Mouse (Mus musculus) cerebellum, adult 8-10 months (tissue): ENCODE results near the gene Dlx4.

Experiments used
- DNase-seq: peaks from one replicate; pipeline ENCODE4 v3.0.0; 2022

Gene Dlx4

DNA sequence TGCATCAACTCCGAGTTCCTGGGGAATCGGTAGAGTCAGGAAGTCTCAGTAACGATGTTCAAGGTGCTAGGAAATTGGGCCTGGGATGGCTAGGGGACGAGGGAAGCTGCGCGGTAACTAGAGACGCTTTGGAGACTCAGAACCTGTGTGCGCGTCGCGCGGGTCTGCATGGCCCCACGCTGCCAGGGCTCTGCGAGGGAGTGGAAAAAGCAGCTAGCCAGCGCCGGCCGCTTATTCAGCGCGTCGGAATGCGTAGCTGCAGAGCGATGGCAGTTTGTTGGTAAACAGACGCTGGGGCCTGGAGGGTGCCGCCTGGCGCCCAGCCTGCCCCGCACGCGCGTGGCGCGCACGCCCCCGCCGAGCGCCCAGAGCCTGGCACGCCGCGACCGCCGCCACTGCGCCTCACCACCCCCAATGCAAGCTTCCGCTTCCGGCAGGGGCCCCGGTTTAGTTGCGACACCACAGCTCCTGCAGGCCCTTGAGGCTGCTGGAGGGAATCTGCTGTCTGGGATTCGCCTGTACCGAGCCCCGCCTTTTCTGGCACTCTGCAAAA, at the start of gene Dlx4:
Dlx4 (minus strand) TSS at position 413 of the 553 bp plus-strand sequence.
- no peak for DNase-seq

DNA sequence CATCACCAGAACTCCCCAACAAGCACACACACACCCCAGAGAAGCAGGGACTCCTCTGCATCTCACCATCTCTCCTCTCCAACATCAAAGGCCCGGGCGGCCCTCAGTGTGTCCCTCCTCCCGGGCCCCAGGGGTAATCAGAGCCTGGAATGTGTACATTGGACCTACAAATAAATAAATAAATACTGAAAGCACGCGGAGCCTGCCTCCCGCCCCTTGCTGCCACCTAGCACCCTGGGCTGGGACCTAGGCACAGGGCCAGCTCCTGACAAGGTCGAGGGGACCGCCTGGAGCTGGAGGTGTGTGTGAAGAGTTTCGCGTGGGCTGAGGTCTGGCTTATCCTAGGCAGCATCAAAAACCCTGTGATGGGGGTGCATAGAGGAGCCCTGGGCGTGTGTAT, 43.8 kb upstream of the Dlx4 start:
- no peak for DNase-seq

DNA sequence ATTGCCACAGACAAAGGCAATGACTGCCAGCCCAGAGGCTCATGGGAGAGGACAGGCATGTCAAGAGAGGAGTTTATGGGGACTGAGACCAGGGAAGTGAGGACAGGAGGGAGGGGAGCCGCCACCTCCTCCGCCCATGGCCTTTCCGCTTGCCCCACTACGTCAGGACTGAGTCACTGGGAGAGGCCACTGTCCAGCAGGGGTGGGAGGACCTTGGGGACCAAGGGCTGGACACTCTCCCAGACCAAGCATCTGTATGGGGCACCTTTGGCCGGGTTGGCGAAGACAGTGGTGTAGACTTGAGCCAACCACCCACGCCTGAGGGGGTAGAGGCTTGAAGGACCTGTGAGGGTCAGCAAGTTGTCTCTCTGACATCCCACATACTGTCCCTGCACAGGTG, 40.8 kb upstream of the Dlx4 start:
- no peak for DNase-seq

DNA sequence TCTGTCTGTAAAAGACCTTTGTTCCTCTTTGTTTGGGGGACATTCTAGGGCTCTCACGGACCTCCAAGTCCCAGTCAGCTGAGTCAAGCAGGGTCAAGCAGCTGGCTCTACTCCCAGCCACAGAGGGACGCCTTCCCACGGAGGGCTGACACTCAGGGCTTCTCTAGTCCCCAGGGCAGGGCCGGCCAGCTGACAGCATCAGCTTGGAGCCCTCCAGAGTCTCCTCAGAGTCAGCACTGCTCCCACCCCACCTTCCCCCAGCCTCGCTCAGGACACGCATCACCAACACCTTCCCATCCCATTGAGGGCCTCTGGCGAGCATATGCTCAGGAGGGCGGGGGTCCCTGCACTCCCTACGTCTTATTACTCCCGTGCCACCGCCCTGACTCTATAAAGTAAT, 39.6 kb upstream of the Dlx4 start:
- DNase-seq = no peak

DNA sequence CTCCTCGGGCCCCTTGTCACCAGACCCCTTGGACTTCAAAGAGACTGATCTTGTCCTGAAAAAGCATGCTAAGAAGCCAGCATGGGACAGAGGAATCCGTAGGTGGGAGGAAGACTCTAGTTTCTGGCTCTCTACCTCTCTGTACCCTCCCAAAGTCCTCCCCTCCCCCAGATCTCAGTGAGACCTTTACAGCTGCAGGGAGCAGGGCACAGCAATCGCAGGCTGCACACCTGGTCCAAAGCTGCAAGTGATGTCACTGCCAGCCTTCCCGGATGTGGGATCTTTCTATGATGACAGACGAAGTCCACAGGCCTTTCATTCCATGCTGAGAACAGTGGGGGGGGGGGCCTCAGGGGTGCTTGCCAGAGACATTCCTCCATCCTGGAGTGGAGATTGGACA, 38.5 kb upstream of the Dlx4 start:
- no peak for DNase-seq

DNA sequence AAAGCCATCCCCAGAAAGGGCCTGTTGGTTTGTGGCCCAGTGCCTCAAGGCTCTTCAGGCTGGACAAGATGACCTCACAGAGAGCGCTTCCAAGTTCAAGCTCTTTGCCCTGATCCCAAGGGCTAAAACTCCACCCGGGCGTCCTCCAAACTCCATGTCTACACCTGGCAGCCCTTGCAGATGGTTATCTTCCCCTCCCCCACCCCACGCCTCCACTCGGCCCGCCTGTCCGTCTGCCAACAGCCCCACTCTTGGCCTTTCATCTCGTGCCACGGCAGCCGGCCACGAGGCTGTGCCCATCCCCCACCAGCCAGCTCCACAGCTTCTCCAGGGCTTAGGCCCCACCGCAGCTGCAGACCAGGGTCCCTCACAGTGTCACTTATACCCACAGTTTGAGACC, 33.2 kb upstream of the Dlx4 start:
- DNase-seq = no peak

DNA sequence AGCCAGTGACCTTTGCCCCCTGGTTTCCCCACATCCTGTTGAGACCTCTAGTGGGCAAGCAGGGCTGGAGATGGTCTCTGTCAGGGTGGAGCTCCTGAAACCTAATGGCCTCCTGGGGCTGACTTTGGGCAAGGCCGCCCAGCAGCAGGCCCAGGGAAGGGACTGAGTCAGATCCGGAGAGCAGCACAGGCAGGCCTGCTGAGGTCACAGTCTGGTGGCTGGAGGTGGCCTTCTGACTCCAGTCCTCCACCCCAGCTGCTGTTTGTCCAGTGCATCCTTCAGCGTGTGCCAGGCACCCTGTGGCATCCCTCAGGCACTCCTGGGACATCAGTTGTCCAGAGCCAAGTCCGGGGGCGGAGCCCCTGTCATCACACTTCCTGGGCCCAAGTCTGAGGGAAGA, 19.8 kb upstream of the Dlx4 start:
- no peak for DNase-seq

DNA sequence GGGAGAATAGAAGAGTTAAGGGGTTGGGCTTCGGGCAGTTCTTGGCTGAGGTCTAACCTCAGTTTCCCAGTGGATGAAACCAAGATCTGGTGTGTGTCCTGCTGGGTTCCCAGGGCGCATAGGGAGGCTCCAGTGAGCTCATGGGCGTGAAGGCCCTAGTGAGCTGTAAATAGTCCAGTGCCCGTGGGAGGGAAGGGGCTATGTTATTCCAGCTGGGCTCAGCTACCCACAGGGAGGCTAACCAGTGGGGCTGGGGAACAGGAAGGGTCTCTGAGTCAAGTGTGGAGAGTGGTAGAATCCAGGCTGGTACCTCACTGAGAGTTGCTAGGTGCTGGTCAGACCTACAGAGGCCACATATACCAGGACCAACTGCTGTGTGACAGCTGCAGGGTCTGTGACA, 15.6 kb upstream of the Dlx4 start:
- DNase-seq = no peak

DNA sequence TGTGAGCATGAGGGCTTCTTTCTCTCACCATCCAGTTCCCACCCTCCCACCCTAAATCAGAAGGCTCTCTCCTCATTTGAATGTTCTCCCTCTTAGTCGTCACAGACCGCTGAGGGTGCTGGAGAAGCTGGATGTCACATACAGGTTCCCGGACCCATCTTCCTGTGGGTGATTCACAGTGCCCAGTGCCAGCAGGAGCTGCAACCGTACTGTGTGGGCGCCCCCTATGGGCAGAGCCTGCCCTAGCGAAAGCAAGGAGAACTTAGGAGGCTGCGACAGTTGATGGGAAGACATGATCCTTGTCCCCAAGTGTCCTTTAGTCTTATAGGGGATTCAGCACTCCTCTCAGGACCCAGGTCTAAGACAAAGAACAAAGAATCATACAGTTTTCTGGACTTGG, 14.6 kb upstream of the Dlx4 start:
- DNase-seq = no peak

DNA sequence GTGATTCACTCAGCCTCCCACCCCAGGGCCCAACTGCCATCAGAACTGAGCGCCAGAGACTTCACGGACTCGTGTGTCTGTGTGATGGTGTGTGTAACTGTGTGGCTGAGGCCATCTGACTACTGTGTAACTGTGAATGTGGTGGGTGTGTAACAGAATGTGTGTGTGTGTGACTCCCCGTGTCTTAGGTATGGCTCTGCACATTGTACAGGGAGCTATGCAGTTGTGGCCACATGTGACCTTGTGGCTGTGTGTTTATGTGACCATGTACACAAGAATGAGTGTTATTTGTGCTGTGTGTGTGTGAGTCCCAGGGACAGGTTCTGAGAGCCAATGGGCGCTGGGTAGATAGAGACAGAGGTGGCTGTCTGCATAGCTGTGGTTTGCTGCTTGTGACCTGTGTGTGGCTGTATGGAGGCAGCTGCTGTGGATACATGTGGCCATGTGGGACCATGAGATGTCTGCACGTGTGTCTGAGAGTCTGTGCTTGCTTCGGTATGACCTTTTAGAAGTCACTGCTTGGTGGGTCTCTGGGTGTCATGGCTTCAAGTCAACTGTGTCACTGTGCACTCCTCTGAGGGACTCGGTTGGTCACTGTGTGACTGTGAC, 13.8 kb upstream of the Dlx4 start:
- DNase-seq = no peak

DNA sequence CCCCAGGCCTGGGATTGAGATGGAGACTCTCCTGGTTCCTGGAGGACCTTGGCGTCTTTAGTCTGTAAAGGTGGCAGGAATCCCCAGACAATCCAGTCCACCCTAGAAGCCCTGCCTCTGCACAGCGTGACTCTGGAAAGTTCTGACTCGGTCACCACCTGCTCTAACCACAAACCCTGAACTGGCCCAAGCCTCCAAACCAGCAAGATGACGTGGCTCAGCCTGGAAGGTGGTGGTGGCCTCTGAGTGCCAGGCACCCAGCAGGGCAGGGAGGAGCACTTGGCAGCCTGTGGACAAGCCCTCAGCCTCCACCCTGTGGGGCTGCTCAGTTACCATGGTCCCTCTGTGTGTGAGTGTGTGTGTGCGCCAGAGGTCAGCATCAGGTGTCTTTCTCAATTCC, 11.8 kb upstream of the Dlx4 start:
- no peak for DNase-seq

DNA sequence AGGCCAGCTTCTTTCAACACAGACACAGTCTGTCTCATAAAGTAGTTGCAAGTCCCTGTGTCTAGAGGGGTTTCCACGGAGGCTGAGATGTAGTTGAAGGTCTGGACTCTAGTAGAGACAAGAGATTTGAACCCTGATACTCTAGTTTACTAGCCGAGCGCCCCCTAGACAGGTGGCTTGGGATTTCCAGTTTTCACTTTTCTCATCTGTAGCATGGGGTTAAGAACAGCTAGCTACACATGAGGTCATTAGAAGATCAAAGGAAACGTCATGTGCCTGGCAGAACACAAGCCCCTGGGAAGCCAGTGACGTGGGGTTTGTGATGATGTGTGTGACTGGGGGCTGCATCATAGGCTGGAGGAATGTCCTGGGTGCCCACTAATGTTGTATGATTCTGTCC, 11.3 kb upstream of the Dlx4 start:
- no peak for DNase-seq

DNA sequence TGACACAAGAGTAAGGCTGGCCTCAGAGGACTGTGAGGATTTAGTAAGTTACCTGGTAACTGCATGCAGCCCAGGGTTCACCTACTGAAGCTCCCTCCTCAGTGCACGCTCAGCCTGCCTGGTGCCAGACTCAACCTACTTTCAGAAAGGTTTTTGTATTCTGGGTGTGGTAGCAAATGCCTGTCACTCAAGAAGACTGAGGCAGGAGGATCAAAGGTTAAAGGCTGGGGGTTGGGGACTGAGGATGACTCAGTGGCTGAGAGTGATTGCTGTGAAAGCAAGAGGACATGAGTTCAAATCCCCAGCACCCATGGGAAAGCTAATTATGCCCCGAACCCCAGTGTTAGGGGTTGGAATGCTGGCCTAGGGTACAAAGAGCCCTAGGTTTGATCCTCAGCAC, 9.4 kb upstream of the Dlx4 start:
- no peak for DNase-seq

DNA sequence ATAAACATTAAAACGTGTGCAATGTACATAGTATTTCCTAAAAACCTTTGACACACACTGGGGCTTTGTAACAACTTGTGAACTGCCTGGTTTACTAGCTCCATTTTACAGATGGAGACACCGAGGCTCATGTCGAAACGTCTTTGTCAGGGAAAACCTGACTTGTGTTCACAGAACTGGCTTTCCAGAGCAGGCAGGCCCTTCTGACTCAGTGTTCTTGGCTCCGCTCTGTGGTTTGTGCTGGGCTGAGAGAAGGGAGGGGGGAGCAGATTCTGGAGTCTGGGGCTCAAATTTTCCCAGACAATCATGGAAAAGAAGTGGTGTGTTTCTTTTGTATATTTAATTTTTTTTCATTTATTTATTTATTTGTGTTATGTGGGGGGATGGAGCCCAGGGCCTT, 7.6 kb upstream of the Dlx4 start:
- no peak for DNase-seq

DNA sequence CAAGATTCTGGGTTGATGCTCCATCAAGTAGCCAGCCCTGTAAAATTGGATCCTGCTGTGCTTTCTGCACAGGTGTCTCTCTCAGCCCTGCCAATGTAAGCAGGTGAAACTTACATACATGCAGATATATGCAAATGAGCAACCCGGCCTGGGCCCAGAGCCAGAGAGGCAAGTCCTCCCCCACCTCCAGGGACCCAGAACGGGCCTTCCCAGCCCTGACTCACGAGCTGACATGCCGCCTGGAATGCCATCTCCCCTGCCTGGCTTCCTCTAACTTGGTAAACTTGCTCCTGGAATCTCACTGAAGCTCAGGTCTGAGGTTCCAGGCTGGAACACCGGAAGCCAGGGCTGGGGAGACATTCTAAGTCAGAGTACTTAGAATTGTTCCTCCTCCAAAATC, 7.1 kb upstream of the Dlx4 start:
- no peak for DNase-seq

DNA sequence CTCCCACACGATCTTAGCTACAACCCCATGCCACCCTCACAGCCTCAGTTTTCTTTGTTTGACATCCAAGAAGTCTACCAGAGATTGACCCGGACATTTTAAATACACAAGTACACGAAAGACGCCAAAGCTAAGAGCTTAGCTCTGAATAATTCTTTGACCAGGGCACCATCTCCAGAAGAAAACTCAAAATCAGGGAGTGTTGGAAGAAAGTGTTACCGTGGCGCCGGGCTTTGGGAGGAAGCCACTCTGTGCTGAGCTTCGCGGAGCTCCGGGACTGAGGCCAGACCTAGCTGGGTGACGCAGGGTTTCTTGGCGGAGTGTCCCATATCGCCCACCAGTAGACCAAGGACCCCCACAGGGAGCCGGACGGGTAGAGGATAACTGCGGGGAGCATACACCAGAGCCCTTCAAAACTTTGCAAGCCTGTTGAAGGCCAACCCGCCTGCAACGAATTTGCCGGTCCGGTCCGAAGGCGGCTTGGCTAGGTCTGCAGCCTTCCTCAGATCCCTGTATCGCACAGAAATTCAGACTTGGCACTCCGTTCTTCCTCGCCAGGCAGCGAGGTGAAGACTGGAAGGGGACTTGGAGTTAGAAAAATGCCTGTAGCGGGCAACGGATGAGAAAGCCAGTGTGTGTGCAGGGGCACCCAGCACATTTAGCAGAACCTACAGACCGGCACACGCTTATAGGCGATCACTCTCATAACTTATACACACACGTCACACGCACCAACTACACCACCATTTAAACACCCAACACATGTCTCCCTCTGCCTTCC, 4.4 kb upstream of the Dlx4 start:
- DNase-seq = no peak

DNA sequence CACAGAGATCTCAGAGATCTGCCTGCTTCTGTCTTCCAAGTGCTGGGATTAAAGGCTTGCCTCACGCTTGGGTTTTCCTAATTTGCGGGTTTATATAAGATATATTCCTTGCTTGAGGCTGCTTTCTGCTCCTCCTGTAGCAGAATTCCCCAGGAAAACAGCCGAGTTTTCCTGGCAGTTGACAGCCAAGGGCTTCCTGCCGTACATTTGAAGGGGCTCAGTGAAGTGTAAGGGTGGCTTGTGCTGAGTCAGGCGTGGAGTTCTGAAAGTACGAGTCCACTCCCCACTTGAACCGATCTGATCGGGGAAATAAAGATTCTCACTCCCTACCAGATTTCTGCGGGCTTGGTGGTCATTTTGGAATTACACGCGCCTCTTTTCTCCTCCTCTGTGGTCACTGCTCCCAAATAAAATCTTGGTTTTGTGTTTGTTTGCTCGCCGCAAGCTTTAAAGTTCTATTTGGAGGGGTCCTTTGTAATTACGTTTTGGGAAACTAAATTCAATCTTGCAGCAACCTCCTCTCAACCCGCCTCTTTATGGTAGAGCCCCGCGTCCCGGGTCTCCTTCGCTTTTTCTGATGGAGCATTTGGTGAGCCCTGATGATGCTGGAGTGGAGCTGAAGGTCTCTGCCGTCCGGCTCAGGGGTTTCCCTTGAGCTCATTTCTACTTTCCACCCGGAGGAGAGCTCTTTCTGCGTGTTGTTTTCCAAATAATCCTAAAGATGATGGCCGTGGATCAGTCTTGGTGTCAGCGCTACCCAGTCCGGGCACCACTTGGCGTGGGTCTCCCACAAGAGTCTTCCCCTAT, 3.6 kb upstream of the Dlx4 start:
- no peak for DNase-seq

DNA sequence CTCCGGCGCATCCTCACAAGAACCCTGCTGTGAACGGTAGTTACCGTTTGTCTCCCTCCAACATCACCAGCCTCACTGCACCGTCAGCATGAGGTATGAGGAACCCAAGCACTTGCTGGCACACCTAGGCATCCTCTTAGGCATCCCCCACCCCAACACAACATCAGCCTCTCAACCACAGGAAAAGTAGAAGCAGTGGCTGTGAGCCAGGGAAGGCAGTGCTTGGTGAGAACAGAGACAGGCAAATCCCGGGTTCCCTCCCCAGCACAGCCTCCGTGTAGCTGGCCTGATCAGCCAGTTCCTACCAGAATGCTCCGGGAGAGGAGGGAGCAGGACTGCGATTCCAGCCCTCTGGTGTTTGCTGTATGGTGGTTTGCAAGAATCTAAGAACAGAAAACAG, 2.7 kb upstream of the Dlx4 start:
- DNase-seq = no peak

DNA sequence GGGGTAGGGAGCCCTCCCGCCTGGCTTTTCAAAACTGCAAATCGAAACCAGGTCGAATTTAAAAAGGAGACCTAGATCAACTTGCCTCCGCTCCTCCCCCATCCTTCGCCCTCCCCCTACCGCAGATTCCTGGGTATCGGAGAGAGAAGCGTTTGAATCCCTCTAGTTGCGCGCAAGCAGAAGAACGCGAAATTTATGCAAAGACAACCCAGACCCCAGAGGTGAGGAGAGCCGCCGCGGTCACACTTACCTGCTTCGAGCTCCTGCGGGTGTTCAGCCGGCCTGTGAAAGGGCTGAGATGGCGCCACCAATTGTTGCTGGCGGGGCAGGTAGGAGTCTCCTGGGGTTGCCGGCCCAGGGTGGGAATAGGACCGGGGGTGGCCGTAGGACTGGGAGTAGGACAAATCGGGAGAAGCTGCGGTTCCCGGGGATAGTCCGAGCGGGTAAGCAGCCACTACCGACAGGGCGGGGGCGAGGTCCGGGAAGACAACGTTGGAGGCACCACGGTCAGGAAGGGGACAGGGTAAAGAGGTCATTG, 1.0 kb downstream of the Dlx4 start:
- no peak for DNase-seq

DNA sequence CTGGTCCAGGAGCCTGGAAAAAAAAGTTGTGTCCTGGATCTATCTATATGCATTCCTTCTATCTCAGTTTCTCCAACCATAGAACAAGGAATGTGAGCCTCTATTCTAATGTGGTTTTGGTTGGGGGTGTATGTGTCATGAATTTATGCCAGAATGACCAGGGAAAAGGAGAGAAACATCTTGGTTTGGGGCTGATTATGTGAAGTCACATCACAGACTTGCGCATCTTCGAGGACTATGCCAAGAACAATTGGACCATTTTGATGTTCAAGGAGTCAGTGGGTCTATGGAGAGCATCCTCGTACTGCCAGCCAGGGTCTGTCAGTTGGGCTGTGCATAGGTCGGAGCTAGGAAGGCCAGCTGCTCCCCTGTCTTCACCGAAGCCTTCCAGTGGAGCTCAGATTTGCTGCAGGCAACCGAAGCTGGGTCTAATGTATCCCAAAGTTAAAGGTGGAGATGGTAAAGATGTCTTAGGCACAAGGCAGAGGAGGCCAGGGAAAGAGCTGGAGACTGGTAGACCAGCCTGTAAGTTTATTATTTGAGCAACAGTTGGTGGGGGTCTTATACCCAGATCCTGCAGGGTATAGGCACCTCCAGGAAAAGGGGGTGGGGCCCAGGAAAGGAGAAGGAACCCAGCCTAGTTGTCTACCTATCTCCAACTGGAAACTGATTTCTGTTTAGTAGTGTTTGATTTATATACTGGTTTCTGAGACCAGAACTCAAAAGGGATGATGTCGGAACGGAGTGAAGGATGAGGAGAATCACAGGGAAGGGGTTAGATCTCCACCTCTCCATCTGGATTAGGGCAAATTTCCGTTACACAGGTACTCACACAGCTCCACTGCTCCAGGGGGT, 1.7 kb downstream of the Dlx4 start:
- DNase-seq = no peak

DNA sequence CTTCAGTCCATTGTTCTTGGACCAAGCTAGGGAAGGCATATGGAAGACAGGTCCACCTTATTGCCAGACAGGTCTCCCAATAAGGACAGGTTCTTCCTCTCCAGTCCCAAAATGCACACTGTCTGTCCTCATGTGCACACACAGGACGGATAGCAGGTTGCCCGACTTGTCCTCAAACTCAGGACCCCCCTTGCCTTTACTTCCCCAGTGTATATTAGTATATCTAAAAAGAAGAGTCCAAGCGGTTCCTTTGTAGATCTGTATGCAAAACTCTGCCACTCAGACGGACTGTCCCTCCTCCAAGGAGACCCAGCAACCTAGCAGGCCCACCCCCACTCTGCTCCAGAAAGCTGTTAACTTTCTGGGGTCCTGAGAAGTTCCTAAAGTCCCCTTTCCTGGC, 2.4 kb downstream of the Dlx4 start:
- DNase-seq = no peak

DNA sequence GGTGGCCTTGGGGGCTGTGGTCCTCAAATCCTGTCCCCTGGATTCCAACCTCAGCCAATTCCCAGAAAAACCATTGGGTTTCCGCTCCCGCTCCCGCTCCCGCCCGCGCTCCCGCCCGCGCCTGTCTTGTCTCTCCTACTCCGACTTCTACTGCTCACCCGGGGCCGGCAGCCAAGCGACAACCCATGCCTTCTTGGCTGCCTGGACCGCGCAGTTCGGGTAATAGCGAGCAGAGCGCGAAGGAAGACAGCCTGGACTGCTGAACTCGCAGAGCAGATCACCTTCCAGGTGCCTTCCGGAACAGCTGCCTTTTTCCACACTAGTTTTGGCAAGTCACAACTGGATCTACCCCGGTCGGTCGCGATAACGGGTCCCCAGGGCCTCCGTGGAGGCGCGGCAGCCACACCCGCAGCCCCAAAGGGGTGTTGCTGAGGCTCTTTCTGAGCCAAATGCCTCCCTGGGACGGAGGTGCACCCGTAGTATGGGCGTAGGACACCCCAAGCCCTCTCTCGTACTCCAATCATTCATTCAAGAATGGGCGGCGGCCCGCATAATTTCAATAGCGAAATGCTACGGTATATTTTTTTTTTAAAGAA, 3.0 kb downstream of the Dlx4 start:
- DNase-seq = no peak
